ENCODE assay signal across 12 mouse cellular contexts in genomic region chr8:43179189-43179588, GRCm38 (mm10). TPM values are rescaled to one million over a fixed set of nuclear protein-coding genes. Genes with fewer than 3 reads are reported as not detected.
DNase-seq lines count a peak whose midpoint lies in the region; ATAC-seq and TF ChIP-seq lines count a peak whose summit lies in the region.
"Had no signal": no experiment of that assay in that cellular context is flagged by ENCODE, and none has a peak within 500 bp of the region (broad histone marks: within the 10 kb centered on the region; RNA-seq: fewer than 3 reads in every experiment).

No protein-coding gene starts in this region.

- H3K9ac ChIP-seq in midbrain, embryonic 11.5 days (ENCODE audit: low read length): no peak overlapping the region
- no peak overlapping the region for H3K9ac ChIP-seq in midbrain, postnatal 0 days (replicated peaks; ENCODE audit: low read length, poor library complexity, severe bottlenecking)
- no peak overlapping the region for H3K9ac ChIP-seq in heart, embryonic 16.5 days (ENCODE audit: low read length)
- H3K9ac ChIP-seq: forebrain, embryonic 12.5 days; liver, embryonic 13.5 days; midbrain, embryonic 15.5 days had no signal

- no peaks in the 10 kb centered on the region for H3K27me3 ChIP-seq in midbrain, embryonic 11.5 days (ENCODE audit: control insufficient read depth, insufficient read depth, low read length)
- no peaks in the 10 kb centered on the region for H3K27me3 ChIP-seq in midbrain, postnatal 0 days (ENCODE audit: insufficient read depth, low read length)
- H3K27me3 ChIP-seq in heart, embryonic 16.5 days (ENCODE audit: control insufficient read depth, insufficient read depth, low read length): no peaks in the 10 kb centered on the region
- H3K27me3 ChIP-seq: forebrain, embryonic 12.5 days; liver, embryonic 13.5 days; midbrain, embryonic 15.5 days had no signal

- no peaks in the 10 kb centered on the region for H3K9me3 ChIP-seq in midbrain, embryonic 11.5 days (ENCODE audit: control insufficient read depth, low read length)
- H3K9me3 ChIP-seq in midbrain, postnatal 0 days (ENCODE audit: low read length): no peaks in the 10 kb centered on the region
- peaks cover 3% of the 10 kb centered on the region; the same call in 1 of the 2 replicates for H3K9me3 ChIP-seq in heart, embryonic 16.5 days (replicated peaks; ENCODE audit: control insufficient read depth, low read length)
- H3K9me3 ChIP-seq: forebrain, embryonic 12.5 days; liver, embryonic 13.5 days; midbrain, embryonic 15.5 days had no signal

- no peak overlapping the region for H3K4me3 ChIP-seq in midbrain, embryonic 11.5 days (ENCODE audit: low read depth, low read length)
- no peak overlapping the region for H3K4me3 ChIP-seq in midbrain, postnatal 0 days (ENCODE audit: low read depth, low read length)
- no peak overlapping the region for H3K4me3 ChIP-seq in heart, embryonic 16.5 days (ENCODE audit: low read length)
- H3K4me3 ChIP-seq: forebrain, embryonic 12.5 days; liver, embryonic 13.5 days; midbrain, embryonic 15.5 days had no signal

- no peak overlapping the region for H3K27ac ChIP-seq in midbrain, embryonic 11.5 days (ENCODE audit: low read depth, low read length)
- no peak overlapping the region for H3K27ac ChIP-seq in midbrain, postnatal 0 days (ENCODE audit: low read depth, low read length)
- H3K27ac ChIP-seq in heart, embryonic 16.5 days (ENCODE audit: low read length): no peak overlapping the region
- H3K27ac ChIP-seq: forebrain, embryonic 12.5 days; liver, embryonic 13.5 days; midbrain, embryonic 15.5 days had no signal

- DNase-seq in midbrain, embryonic 11.5 days (ENCODE audit: low spot score, missing footprints): peak; percentile 77
- no peak for DNase-seq in midbrain, postnatal 0 days (ENCODE audit: low spot score)
- DNase-seq in brain, embryonic 14.5 days (ENCODE audit: low read depth): peak; percentile 5
- DNase-seq in lung, postnatal 36 days: peak; percentile 11
- no peak for DNase-seq in thymus, postnatal 4 days
- DNase-seq: kidney, adult 9 months; liver, embryonic 13.5 days had no signal

- H3K36me3 ChIP-seq in midbrain, embryonic 11.5 days (ENCODE audit: control insufficient read depth, insufficient read depth, low read length): no peaks in the 10 kb centered on the region
- H3K36me3 ChIP-seq in midbrain, postnatal 0 days (ENCODE audit: insufficient read depth, low read length): no peaks in the 10 kb centered on the region
- no peaks in the 10 kb centered on the region for H3K36me3 ChIP-seq in heart, embryonic 16.5 days (ENCODE audit: control insufficient read depth, insufficient read depth)
- H3K36me3 ChIP-seq: forebrain, embryonic 12.5 days; liver, embryonic 13.5 days; midbrain, embryonic 15.5 days had no signal

- TF ChIP-seq CTCF in midbrain, postnatal 0 days (IDR thresholded peaks at IDR 0.05): no peak
- no peak for TF ChIP-seq CTCF in brain, embryonic 14.5 days (IDR thresholded peaks at IDR 0.05; ENCODE audit: borderline replicate concordance, extremely low read depth, insufficient read depth, insufficient read length)

- TF ChIP-seq POLR2A in brain, embryonic 14.5 days (IDR thresholded peaks at IDR 0.05; ENCODE audit: borderline replicate concordance, extremely low read depth, insufficient read depth, insufficient read length, poor library complexity, severe bottlenecking): no peak

- ATAC-seq in midbrain, embryonic 11.5 days (ENCODE audit: low FRiP score): no peak
- no peak for ATAC-seq in midbrain, postnatal 0 days (ENCODE audit: low FRiP score)
- peak; percentile 73 for ATAC-seq in heart, embryonic 16.5 days (replicated peaks; ENCODE audit: extremely low read depth, insufficient read depth, low FRiP score)
- ATAC-seq in erythroid progenitor cell, adult 5-6 weeks (replicated peaks; ENCODE audit: low FRiP score, poor library complexity, severe bottlenecking): no peak
- ATAC-seq: midbrain, embryonic 15.5 days had no signal

- no peak overlapping the region for H3K4me2 ChIP-seq in midbrain, embryonic 11.5 days
- H3K4me2 ChIP-seq in midbrain, postnatal 0 days (ENCODE audit: low read depth, low read length, poor library complexity, severe bottlenecking): no peak overlapping the region
- H3K4me2 ChIP-seq in heart, embryonic 16.5 days (ENCODE audit: low read depth, low read length): no peak overlapping the region
- H3K4me2 ChIP-seq: forebrain, embryonic 12.5 days; liver, embryonic 13.5 days; midbrain, embryonic 15.5 days had no signal

- WGBS in midbrain, embryonic 11.5 days: 40% methylated on average over 4 of the region's 4 CpGs
- 25% methylated on average over 4 of the region's 4 CpGs for WGBS in midbrain, postnatal 0 days
- WGBS in heart, embryonic 16.5 days: 17% methylated on average over 4 of the region's 4 CpGs

- no peaks in the 10 kb centered on the region for H3K4me1 ChIP-seq in midbrain, embryonic 11.5 days (ENCODE audit: control insufficient read depth, insufficient read depth, low read length)
- H3K4me1 ChIP-seq in midbrain, postnatal 0 days (ENCODE audit: insufficient read depth, low read length): no peaks in the 10 kb centered on the region
- no peaks in the 10 kb centered on the region for H3K4me1 ChIP-seq in heart, embryonic 16.5 days (ENCODE audit: control insufficient read depth, insufficient read depth, low read length)
- H3K4me1 ChIP-seq: forebrain, embryonic 12.5 days; liver, embryonic 13.5 days; midbrain, embryonic 15.5 days had no signal

RNA-seq across cellular contexts. Expression of gene Triml2, which starts 1.2 kb away (rescaled TPM):
- not detected in 2 replicates for polyA plus RNA-seq in midbrain, embryonic 11.5 days (2014; fragmentation: Nextera tagmentation; extraction: Ambion mirVana)
- total RNA-seq in midbrain, postnatal 0 days (2014; rRNA removed): not detected in 2 replicates
- 0.11 and 0.12 TPM in 2 replicates for polyA plus RNA-seq in midbrain, postnatal 0 days (2015; fragmentation: Nextera tagmentation; extraction: Ambion mirVana)
- polyA plus RNA-seq in brain, embryonic 14.5 days (2012; rRNA removed): not detected in 2 replicates
- polyA plus RNA-seq in heart, embryonic 16.5 days (2015; fragmentation: Nextera tagmentation; extraction: Ambion mirVana): not detected in 2 replicates
- not detected in 2 replicates for total RNA-seq in erythroid progenitor cell, adult 5-6 weeks (2015; ENCODE audit: low replicate concordance)
- not detected in 2 replicates for total RNA-seq in erythroid progenitor cell, adult 5-6 weeks (2017; ENCODE audit: low replicate concordance)
- total RNA-seq: MEL had no signal
- polyA plus RNA-seq: forebrain, embryonic 12.5 days; liver, embryonic 13.5 days; midbrain, embryonic 15.5 days had no signal

RNA-seq across cellular contexts. Expression of gene Triml1, which starts 37.9 kb away (rescaled TPM):
- not detected in 2 replicates for polyA plus RNA-seq in midbrain, embryonic 11.5 days (2014; fragmentation: Nextera tagmentation; extraction: Ambion mirVana)
- not detected in 2 replicates for total RNA-seq in midbrain, postnatal 0 days (2014; rRNA removed)
- not detected in 2 replicates for polyA plus RNA-seq in midbrain, postnatal 0 days (2015; fragmentation: Nextera tagmentation; extraction: Ambion mirVana)
- not detected in 2 replicates for polyA plus RNA-seq in brain, embryonic 14.5 days (2012; rRNA removed)
- not detected in 2 replicates for polyA plus RNA-seq in heart, embryonic 16.5 days (2015; fragmentation: Nextera tagmentation; extraction: Ambion mirVana)
- total RNA-seq in erythroid progenitor cell, adult 5-6 weeks (2015; ENCODE audit: low replicate concordance): not detected in 2 replicates
- not detected in 2 replicates for total RNA-seq in erythroid progenitor cell, adult 5-6 weeks (2017; ENCODE audit: low replicate concordance)
- total RNA-seq: MEL had no signal
- polyA plus RNA-seq: forebrain, embryonic 12.5 days; liver, embryonic 13.5 days; midbrain, embryonic 15.5 days had no signal

Comparison
In these comparisons a context has a peak if more than half of its experiments do, and no peak if none do; other contexts are left out.
1. DNase-seq: peak in midbrain, embryonic 11.5 days (single experiment), brain, embryonic 14.5 days (single experiment) and lung, postnatal 36 days (single experiment); none in midbrain, postnatal 0 days (single experiment) and thymus, postnatal 4 days (single experiment).